In the genomic region with DNA sequence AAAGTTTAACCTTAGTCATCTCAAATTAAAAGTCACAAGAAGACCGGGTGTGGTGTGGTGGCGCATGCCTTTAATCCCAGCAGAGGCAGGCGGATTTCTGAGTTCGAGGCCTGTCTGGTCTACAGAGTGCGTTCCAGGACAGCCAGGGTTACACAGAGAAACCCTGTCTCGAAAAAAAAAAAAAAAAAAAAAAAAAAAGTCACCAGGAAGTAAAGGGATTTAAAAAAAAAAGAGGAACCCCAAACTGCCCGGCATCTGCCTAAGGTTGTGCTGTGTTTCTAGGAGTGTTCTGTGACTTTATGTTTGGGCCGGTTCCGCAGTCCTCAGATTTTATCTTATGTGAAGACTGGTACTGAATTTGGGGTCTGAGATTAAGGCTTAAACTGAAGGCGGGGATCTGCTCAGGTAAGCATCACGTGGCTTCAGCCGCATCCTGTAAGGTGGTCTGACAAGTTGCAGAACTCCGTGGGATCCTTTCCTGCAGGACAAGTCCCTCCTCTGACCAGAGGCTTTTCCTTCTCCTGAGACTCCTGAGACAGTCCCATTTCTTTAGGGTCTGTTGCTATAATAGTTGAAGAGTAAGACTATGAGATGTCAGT, we compare ENCODE assay signal across 10 mouse cellular contexts. TPM values are rescaled to one million over a fixed set of nuclear protein-coding genes. Genes with fewer than 3 reads are reported as not detected.
DNase-seq lines count a peak whose midpoint lies in the region; ATAC-seq and TF ChIP-seq lines count a peak whose summit lies in the region.
"Had no signal": no experiment of that assay in that cellular context is flagged by ENCODE, and none has a peak within 500 bp of the region (broad histone marks: within the 10 kb centered on the region; RNA-seq: fewer than 3 reads in every experiment).

No protein-coding gene starts in this region.

- ATAC-seq in megakaryocyte-erythroid progenitor cell, adult 5-6 weeks (replicated peaks; ENCODE audit: low FRiP score, low TSS enrichment, poor library complexity, severe bottlenecking): no peak

- peaks cover 6% of the 10 kb centered on the region for H3K4me1 ChIP-seq in liver, adult 2 months (ENCODE audit: control insufficient read depth, insufficient read depth, low read length)
- peaks cover 8 to 22% of the 10 kb centered on the region in 2 experiments for H3K4me1 ChIP-seq in MEL (ENCODE audit: control insufficient read depth in 1 of 2, insufficient read depth in 2 of 2, low read length in 2 of 2)
- H3K4me1 ChIP-seq in embryonic facial prominence, embryonic 10.5 days: peaks cover 8% of the 10 kb centered on the region; the same call in 1 of the 2 replicates
- H3K4me1 ChIP-seq: midbrain, embryonic 10.5 days; neural tube, embryonic 15.5 days had no signal

- no peak for TF ChIP-seq RAD21 in MEL (IDR thresholded peaks at IDR 0.05; ENCODE audit: low read depth, low read length)

- H3K36me3 ChIP-seq in liver, adult 2 months (ENCODE audit: control insufficient read depth, insufficient read depth, low read length): no peaks in the 10 kb centered on the region
- peaks cover 0 to 28% of the 10 kb centered on the region in 2 experiments; a peak in 2 of 4 replicates for H3K36me3 ChIP-seq in MEL (ENCODE audit: control insufficient read depth in 1 of 2, insufficient read depth in 2 of 2, low read length in 2 of 2)
- no peaks in the 10 kb centered on the region for H3K36me3 ChIP-seq in embryonic facial prominence, embryonic 10.5 days (replicated peaks)
- H3K36me3 ChIP-seq: midbrain, embryonic 10.5 days; neural tube, embryonic 15.5 days had no signal

- no peak for TF ChIP-seq POLR2A in liver, adult 2 months (IDR thresholded peaks at IDR 0.05; ENCODE audit: extremely low read depth, insufficient read depth, low read length)
- no peak for TF ChIP-seq POLR2A in MEL (IDR thresholded peaks at IDR 0.05; ENCODE audit: control insufficient read depth in 1 of 2, insufficient read depth in 1 of 2, low read depth in 1 of 2, low read length in 2 of 2, poor library complexity in 1 of 2)

- 0 out of 2 replicates have a peak, but pooled peaks cover 3% of the 10 kb centered on the region for H3K79me2 ChIP-seq in liver, adult 2 months (ENCODE audit: control insufficient read depth, insufficient read depth, low read length)
- H3K79me2 ChIP-seq in MEL (ENCODE audit: control insufficient read depth, insufficient read depth, low read length, poor library complexity): no peaks in the 10 kb centered on the region

- H3K9me3 ChIP-seq in MEL (replicated peaks; ENCODE audit: insufficient read depth, low read length): no peaks in the 10 kb centered on the region
- no peaks in the 10 kb centered on the region for H3K9me3 ChIP-seq in embryonic facial prominence, embryonic 10.5 days
- H3K9me3 ChIP-seq: midbrain, embryonic 10.5 days; neural tube, embryonic 15.5 days had no signal

- H3K9ac ChIP-seq in liver, adult 2 months (ENCODE audit: low read depth, low read length): peak overlapping the region; percentile 53; the same call in 1 of the 2 replicates
- H3K9ac ChIP-seq in MEL (ENCODE audit: control insufficient read depth, low read depth, low read length, poor library complexity, severe bottlenecking): peak overlapping the region; percentile 74
- H3K9ac ChIP-seq: neural tube, embryonic 15.5 days had no signal

- 76% methylated on average over 13 of the region's 13 CpGs for WGBS in liver, adult 2 months
- WGBS in embryonic facial prominence, embryonic 10.5 days: 70% methylated on average over 13 of the region's 13 CpGs

- H3K4me3 ChIP-seq in liver, adult 2 months (ENCODE audit: insufficient read depth, low read depth, low read length): peak overlapping the region; percentile 59
- H3K4me3 ChIP-seq in MEL (ENCODE audit: control insufficient read depth in 1 of 2, insufficient read depth in 1 of 2, low read depth in 2 of 2, low read length in 2 of 2): peak overlapping the region; percentile 53 to 61
- H3K4me3 ChIP-seq in embryonic facial prominence, embryonic 10.5 days: 0 out of 2 replicates have a peak overlapping the region, but pooled peaks have one; percentile 8
- H3K4me3 ChIP-seq: midbrain, embryonic 10.5 days; neural tube, embryonic 15.5 days had no signal

- H3K27ac ChIP-seq in liver, adult 2 months (replicated peaks; ENCODE audit: insufficient read depth, low read depth, low read length): peak overlapping the region; percentile 22
- H3K27ac ChIP-seq in MEL (ENCODE audit: control insufficient read depth, low read depth, low read length): peak overlapping the region; percentile 88
- no peak overlapping the region for H3K27ac ChIP-seq in embryonic facial prominence, embryonic 10.5 days (replicated peaks)
- H3K27ac ChIP-seq: midbrain, embryonic 10.5 days; neural tube, embryonic 15.5 days had no signal

- TF ChIP-seq CTCF in liver, adult 2 months (IDR thresholded peaks at IDR 0.05; ENCODE audit: low read depth, low read length): no peak
- TF ChIP-seq CTCF in MEL (IDR thresholded peaks at IDR 0.05 in 2 of 3, conservative IDR thresholded peaks at IDR 0.05 in 1 of 3; ENCODE audit: control insufficient read depth in 1 of 3, insufficient read depth in 1 of 3, low read depth in 2 of 3, low read length in 3 of 3, poor library complexity in 1 of 3, severe bottlenecking in 1 of 3): no peak

- DNase-seq in liver, adult 2 months (ENCODE audit: extremely low read depth, low read depth, low spot score): no peak
- DNase-seq in liver: no peak
- peak; percentile 84 for DNase-seq in MEL (ENCODE audit: low read depth, low spot score)
- no peak for DNase-seq in embryonic facial prominence, embryonic 10.5 days (ENCODE audit: low spot score)
- peak; percentile 27 for DNase-seq in naive thymus-derived CD4-positive, alpha-beta T cell, adult 2 months (ENCODE audit: low read depth)
- DNase-seq in gastrocnemius, postnatal 25 days: no peak
- DNase-seq: right cerebral cortex, postnatal 4 days had no signal

- peak; percentile 43 to 61; a peak in 3 of 4 replicates for TF ChIP-seq EP300 in MEL (IDR thresholded peaks at IDR 0.05; ENCODE audit: low read depth in 1 of 2, low read length in 2 of 2)

- H3K27me3 ChIP-seq in liver, adult 2 months (ENCODE audit: control insufficient read depth, insufficient read depth, low read length): no peaks in the 10 kb centered on the region
- H3K27me3 ChIP-seq in MEL (ENCODE audit: control insufficient read depth in 1 of 2, insufficient read depth in 2 of 2, low read length in 2 of 2): no peaks in the 10 kb centered on the region
- no peaks in the 10 kb centered on the region for H3K27me3 ChIP-seq in embryonic facial prominence, embryonic 10.5 days (replicated peaks; ENCODE audit: low read depth, poor library complexity, severe bottlenecking)
- H3K27me3 ChIP-seq: neural tube, embryonic 15.5 days had no signal

TF ChIP-seq in MEL, 35 proteins besides CTCF, POLR2A, EP300 and RAD21 (continues in another document):
- TF ChIP-seq MAFK (IDR thresholded peaks at IDR 0.05; ENCODE audit: borderline replicate concordance, low read depth, low read length) (no peak), GABPA (IDR thresholded peaks at IDR 0.05; ENCODE audit: low read depth, low read length) (no peak), NRF1 (IDR thresholded peaks at IDR 0.05; ENCODE audit: insufficient read depth, low read depth, low read length, poor library complexity, severe bottlenecking) (no peak), POLR2AphosphoS2 (IDR thresholded peaks at IDR 0.05; ENCODE audit: low read length) (no peak), MAZ (IDR thresholded peaks at IDR 0.05; ENCODE audit: low read depth, low read length) (0 out of 2 replicates have a peak, but pooled peaks have one; percentile 37), ZNF384 (IDR thresholded peaks at IDR 0.05; ENCODE audit: low read depth, low read length) (peak; percentile 99), UBTF (IDR thresholded peaks at IDR 0.05; ENCODE audit: borderline replicate concordance, insufficient read depth, low read depth, low read length) (no peak), ZC3H11A (IDR thresholded peaks at IDR 0.05; ENCODE audit: low read depth, low read length) (no peak), TBP (IDR thresholded peaks at IDR 0.05; ENCODE audit: low read depth, low read length) (no peak; the same call in 1 of the 2 replicates), RCOR1 (IDR thresholded peaks at IDR 0.05; ENCODE audit: low read depth, low read length) (peak; percentile 58), USF1 (IDR thresholded peaks at IDR 0.05; ENCODE audit: low read depth, low read length) (peak; percentile 72), GATA1 (IDR thresholded peaks at IDR 0.05; ENCODE audit: low read depth, low read length) (0 out of 2 replicates have a peak, but pooled peaks have one; percentile 45), BHLHE40 (IDR thresholded peaks at IDR 0.05; ENCODE audit: borderline replicate concordance, low read depth, low read length) (peak; percentile 46; the same call in 1 of the 2 replicates), NELFE (IDR thresholded peaks at IDR 0.05; ENCODE audit: low read depth, low read length) (peak; percentile 37; the same call in 1 of the 2 replicates), JUND (IDR thresholded peaks at IDR 0.05; ENCODE audit: low read depth, low read length) (no peak; the same call in 1 of the 2 replicates), ZKSCAN1 (IDR thresholded peaks at IDR 0.05; ENCODE audit: low read depth, low read length) (peak; percentile 70; the same call in 1 of the 2 replicates)

RNA-seq across cellular contexts. Expression of a gene that starts 1.9 kb away (rescaled TPM):
- total RNA-seq in liver, adult 2 months (2014; rRNA removed): 21.5 and 29.7 TPM in 2 replicates
- polyA plus RNA-seq in liver, adult 2 months (2012; rRNA removed): 11.3 and 18.2 TPM in 2 replicates
- total RNA-seq in MEL (2012; rRNA removed): 4.9 and 7.1 TPM in 2 replicates
- polyA plus RNA-seq in MEL (2012; ENCODE audit: insufficient read depth in 1 of 2, insufficient read length in 2 of 2, low read depth in 1 of 2, low replicate concordance in 2 of 2, missing spikeins in 1 of 2): 10 to 100 TPM in 1 of 2 experiments, not detected in 1; 10.6 TPM
- polyA plus RNA-seq in embryonic facial prominence, embryonic 10.5 days (2016; fragmentation: Nextera tagmentation; extraction: Ambion mirVana): 3.7 and 4.2 TPM in 2 replicates
- total RNA-seq in gastrocnemius, postnatal 25 days (2021): 1 to 10 TPM in 1 of 2 experiments, not detected in 1; 1.3 TPM
- 205 and 254 TPM in 2 replicates for total RNA-seq in megakaryocyte-erythroid progenitor cell, adult 5-6 weeks (2014; fragmentation: Nextera tagmentation)
- total RNA-seq in megakaryocyte-erythroid progenitor cell, adult 5-6 weeks (2017): 198 and 535 TPM in 2 replicates

RNA-seq across cellular contexts. Expression of a gene that starts 52.0 kb away (rescaled TPM):
- 47.1 and 53.2 TPM in 2 replicates for total RNA-seq in liver, adult 2 months (2014; rRNA removed)
- 12.0 and 13.1 TPM in 2 replicates for polyA plus RNA-seq in liver, adult 2 months (2012; rRNA removed)
- total RNA-seq in MEL (2012; rRNA removed): 142 and 143 TPM in 2 replicates
- polyA plus RNA-seq in MEL (2012; ENCODE audit: insufficient read depth in 1 of 2, insufficient read length in 2 of 2, low read depth in 1 of 2, low replicate concordance in 2 of 2, missing spikeins in 1 of 2): 100 to 1,000 TPM; 112 to 626 TPM
- polyA plus RNA-seq in embryonic facial prominence, embryonic 10.5 days (2016; fragmentation: Nextera tagmentation; extraction: Ambion mirVana): 236 and 237 TPM in 2 replicates
- 10 to 100 TPM; 91.6 to 94.1 TPM for total RNA-seq in gastrocnemius, postnatal 25 days (2021)
- 86.0 and 93.6 TPM in 2 replicates for total RNA-seq in megakaryocyte-erythroid progenitor cell, adult 5-6 weeks (2014; fragmentation: Nextera tagmentation)
- 186 and 187 TPM in 2 replicates for total RNA-seq in megakaryocyte-erythroid progenitor cell, adult 5-6 weeks (2017)

Comparison
In these comparisons a context has a peak if more than half of its experiments do, and no peak if none do; other contexts are left out.
1. DNase-seq: peak in MEL (single experiment) and naive thymus-derived CD4-positive, alpha-beta T cell, adult 2 months (single experiment); none in liver, adult 2 months (single experiment), liver (single experiment), embryonic facial prominence, embryonic 10.5 days (single experiment) and gastrocnemius, postnatal 25 days (single experiment).
2. H3K4me3 ChIP-seq: peak in every context shown above with its lines; median percentile 59 in liver, adult 2 months; 57 in MEL; 8 in embryonic facial prominence, embryonic 10.5 days.